Comparison of ENCODE assay signal across 17 mouse cellular contexts in genomic region chr10:40964546-40964945, GRCm38 (mm10).
DNase-seq lines count a peak whose midpoint lies in the region; ATAC-seq and TF ChIP-seq lines count a peak whose summit lies in the region.
"Had no signal": no experiment of that assay in that cellular context is flagged by ENCODE, and none has a peak within 500 bp of the region (broad histone marks: within the 10 kb centered on the region; RNA-seq: fewer than 3 reads in every experiment).

No protein-coding gene starts in this region.

- ATAC-seq in hindbrain, embryonic 14.5 days (ENCODE audit: low FRiP score) = no peak
- no peak for ATAC-seq in kidney, embryonic 15.5 days (replicated peaks; ENCODE audit: low FRiP score)
- ATAC-seq: forebrain, embryonic 16.5 days; hindbrain, postnatal 0 days had no signal

- H3K27ac ChIP-seq in hindbrain, embryonic 10.5 days = 0 out of 2 replicates have a peak overlapping the region, but pooled peaks have one; percentile 45
- H3K27ac ChIP-seq in hindbrain, embryonic 14.5 days = no peak overlapping the region
- H3K27ac ChIP-seq in left cerebral cortex, adult 2 months = no peak overlapping the region
- no peak overlapping the region for H3K27ac ChIP-seq in kidney, embryonic 15.5 days
- H3K27ac ChIP-seq: embryonic facial prominence, embryonic 12.5 days; hindbrain, postnatal 0 days; limb, embryonic 13.5 days; liver, embryonic 14.5 days had no signal

- 42% methylated on average over 4 of the region's 4 CpGs for WGBS in hindbrain, embryonic 10.5 days
- whole genome bisulfite sequencing in hindbrain, embryonic 14.5 days = 28% methylated on average over 4 of the region's 4 CpGs
- 69% methylated on average over 4 of the region's 4 CpGs for WGBS in kidney, embryonic 15.5 days

- no peaks in the 10 kb centered on the region for H3K36me3 ChIP-seq in hindbrain, embryonic 10.5 days
- H3K36me3 ChIP-seq in hindbrain, embryonic 14.5 days (replicated peaks; ENCODE audit: control insufficient read depth, insufficient read depth) = no peaks in the 10 kb centered on the region
- H3K36me3 ChIP-seq in kidney, embryonic 15.5 days = no peaks in the 10 kb centered on the region
- H3K36me3 ChIP-seq: embryonic facial prominence, embryonic 12.5 days; limb, embryonic 13.5 days had no signal

- intact Hi-C loops in left cerebral cortex, postnatal 4 days (cut with DNase I) = no loop called here
- intact Hi-C loops in left cerebral cortex, adult 2 months (cut with DNase I) = no loop called here

- no peak overlapping the region for H3K9ac ChIP-seq in hindbrain, embryonic 14.5 days
- H3K9ac ChIP-seq in kidney, embryonic 15.5 days = no peak overlapping the region
- H3K9ac ChIP-seq: embryonic facial prominence, embryonic 12.5 days; limb, embryonic 13.5 days; liver, embryonic 14.5 days had no signal

- no peak overlapping the region for H3K4me2 ChIP-seq in hindbrain, embryonic 14.5 days (replicated peaks)
- H3K4me2 ChIP-seq in kidney, embryonic 15.5 days = no peak overlapping the region
- H3K4me2 ChIP-seq: embryonic facial prominence, embryonic 12.5 days; limb, embryonic 13.5 days had no signal

- no peaks in the 10 kb centered on the region for H3K27me3 ChIP-seq in hindbrain, embryonic 10.5 days (ENCODE audit: insufficient read depth, poor library complexity, severe bottlenecking)
- no peaks in the 10 kb centered on the region for H3K27me3 ChIP-seq in hindbrain, embryonic 14.5 days (ENCODE audit: control insufficient read depth, insufficient read depth, low read length)
- H3K27me3 ChIP-seq in kidney, embryonic 15.5 days = peaks cover 8% of the 10 kb centered on the region; the same call in 1 of the 2 replicates
- H3K27me3 ChIP-seq: embryonic facial prominence, embryonic 12.5 days; limb, embryonic 13.5 days had no signal

- TF ChIP-seq CTCF in left cerebral cortex, adult 2 months (IDR thresholded peaks at IDR 0.05) = no peak
- no peak for TF ChIP-seq CTCF in brain, embryonic 14.5 days (IDR thresholded peaks at IDR 0.05; ENCODE audit: borderline replicate concordance, extremely low read depth, insufficient read depth, insufficient read length)

- no peak overlapping the region for H3K4me3 ChIP-seq in hindbrain, embryonic 10.5 days
- H3K4me3 ChIP-seq in hindbrain, embryonic 14.5 days (replicated peaks; ENCODE audit: low read length) = no peak overlapping the region
- no peak overlapping the region for H3K4me3 ChIP-seq in left cerebral cortex, adult 2 months
- no peak overlapping the region for H3K4me3 ChIP-seq in kidney, embryonic 15.5 days (replicated peaks)
- H3K4me3 ChIP-seq: embryonic facial prominence, embryonic 12.5 days; limb, embryonic 13.5 days had no signal

- H3K9me3 ChIP-seq in hindbrain, embryonic 10.5 days = no peaks in the 10 kb centered on the region
- H3K9me3 ChIP-seq in hindbrain, embryonic 14.5 days (ENCODE audit: control insufficient read depth, low read length) = no peaks in the 10 kb centered on the region
- no peaks in the 10 kb centered on the region for H3K9me3 ChIP-seq in kidney, embryonic 15.5 days (replicated peaks)
- H3K9me3 ChIP-seq: embryonic facial prominence, embryonic 12.5 days; limb, embryonic 13.5 days had no signal

- DNase-seq in cerebellum, postnatal 10 days = peak; percentile 64 to 72
- no peak for DNase-seq in cerebellum, adult 11 months
- no peak for DNase-seq in hindbrain, embryonic 10.5 days (ENCODE audit: low spot score)
- DNase-seq in hindbrain, embryonic 14.5 days (ENCODE audit: low spot score) = no peak
- DNase-seq in left cerebral cortex, postnatal 4 days = peak; percentile 57
- no peak for DNase-seq in left cerebral cortex, adult 2 months (ENCODE audit: extremely low spot score in 1 of 2, low spot score in 2 of 2)
- peak; percentile 59 for DNase-seq in brain, embryonic 14.5 days (ENCODE audit: low read depth)
- DNase-seq: adrenal gland, adult 8-10 months; gastrocnemius, postnatal 14 days; kidney, adult 11 months; kidney, postnatal 14 days had no signal

- H3K4me1 ChIP-seq in hindbrain, embryonic 10.5 days (replicated peaks) = peaks cover 11% of the 10 kb centered on the region
- peaks cover 11% of the 10 kb centered on the region; the same call in 1 of the 2 replicates for H3K4me1 ChIP-seq in hindbrain, embryonic 14.5 days (replicated peaks; ENCODE audit: control insufficient read depth, insufficient read depth, low read length)
- peaks cover 4% of the 10 kb centered on the region; the same call in 1 of the 2 replicates for H3K4me1 ChIP-seq in kidney, embryonic 15.5 days

- TF ChIP-seq POLR2A in brain, embryonic 14.5 days (IDR thresholded peaks at IDR 0.05; ENCODE audit: borderline replicate concordance, extremely low read depth, insufficient read depth, insufficient read length, poor library complexity, severe bottlenecking) = no peak

Comparison
In these comparisons a context has a peak if more than half of its experiments do, and no peak if none do; other contexts are left out.
1. DNase-seq: peak in cerebellum, postnatal 10 days (2 of 2), left cerebral cortex, postnatal 4 days (single experiment) and brain, embryonic 14.5 days (single experiment); none in cerebellum, adult 11 months (single experiment), hindbrain, embryonic 10.5 days (single experiment), hindbrain, embryonic 14.5 days (single experiment) and left cerebral cortex, adult 2 months (0 of 2).